Mouse (Mus musculus): ENCODE measurements around the gene Vtn.

The Vtn gene

DNA sequence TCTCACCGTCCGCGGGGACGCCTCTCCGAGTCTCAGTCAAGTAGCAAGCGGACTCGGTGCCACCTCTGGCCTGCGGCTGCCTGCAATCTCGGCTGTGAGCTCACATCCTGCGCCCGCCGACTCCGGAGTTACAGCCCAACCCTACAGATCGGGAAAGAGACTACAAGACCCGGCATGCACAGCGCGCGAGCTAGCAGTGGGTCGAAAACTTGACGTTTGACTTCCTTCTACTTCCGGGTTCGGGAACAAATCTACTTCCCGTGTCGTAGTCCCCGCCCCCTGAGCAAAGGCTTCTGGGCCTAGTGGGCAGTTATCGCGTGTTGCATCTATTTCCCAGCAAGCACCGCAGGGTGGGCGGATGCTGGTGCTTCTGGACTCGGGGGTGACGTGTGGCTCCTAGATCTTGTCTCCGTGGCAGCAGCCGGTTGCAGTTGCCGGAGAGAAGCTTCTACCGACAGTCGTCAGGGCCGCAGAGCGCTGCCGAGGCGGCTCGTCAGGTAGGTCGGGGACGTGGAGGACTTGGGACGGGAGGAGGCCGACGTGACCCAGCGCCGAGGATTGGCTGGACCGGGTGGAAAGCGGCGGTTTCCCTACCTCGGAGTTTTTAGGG is 37.3 kb downstream of the Vtn start, which contains the start of the genes Tnfaip1 and Ift20:
TSS of gene Tnfaip1 (minus strand) at position 253 of the 610 bp plus-strand sequence.
TSS of gene Ift20 (plus strand) at position 282 of the 610 bp plus-strand sequence.
- peak; percentile 99 for DNase-seq

GRCm38 (mm10) chr11:78536690-78537084 is 37.8 kb downstream of the Vtn start:
- no peak for DNase-seq

- no peak for DNase-seq
Observed at GRCm38 (mm10) chr11:78540358-78540757, 41.5 kb downstream of the Vtn start.

DNA sequence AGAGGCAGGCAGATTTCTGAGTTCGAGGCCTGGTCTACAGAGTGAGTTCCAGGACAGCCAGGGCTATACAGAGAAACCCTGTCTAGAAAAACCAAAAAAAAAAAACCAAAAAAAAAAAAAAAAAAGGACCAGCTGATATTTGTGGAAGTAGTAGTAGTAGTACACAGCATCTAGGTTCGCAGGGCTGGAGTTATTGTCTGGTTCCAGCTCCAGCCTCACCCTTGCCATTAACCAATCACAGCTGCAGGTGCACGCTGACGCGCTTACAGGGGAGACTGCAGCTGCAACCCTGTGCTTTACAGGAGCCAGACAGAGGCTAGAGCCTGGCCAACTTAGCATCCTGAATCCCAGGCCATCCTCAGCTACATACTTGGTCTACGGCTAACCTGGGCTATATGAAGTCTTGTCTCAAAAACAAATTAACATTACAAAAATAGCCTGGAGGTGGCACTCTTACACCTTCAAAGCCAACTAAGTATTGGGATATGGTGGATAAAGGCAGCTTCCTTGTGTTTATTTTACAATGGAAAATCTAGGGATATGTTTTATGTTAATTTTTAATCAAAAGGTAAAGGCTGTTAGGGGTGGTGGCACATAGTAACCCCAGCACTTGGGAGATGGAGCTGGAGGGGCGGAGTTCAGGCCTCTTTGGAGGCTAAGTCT is 45.7 kb downstream of the Vtn start:
- DNase-seq = no peak

- DNase-seq = no peak
Observed at GRCm38 (mm10) chr11:78545181-78545580, 46.3 kb downstream of the Vtn start.

DNA sequence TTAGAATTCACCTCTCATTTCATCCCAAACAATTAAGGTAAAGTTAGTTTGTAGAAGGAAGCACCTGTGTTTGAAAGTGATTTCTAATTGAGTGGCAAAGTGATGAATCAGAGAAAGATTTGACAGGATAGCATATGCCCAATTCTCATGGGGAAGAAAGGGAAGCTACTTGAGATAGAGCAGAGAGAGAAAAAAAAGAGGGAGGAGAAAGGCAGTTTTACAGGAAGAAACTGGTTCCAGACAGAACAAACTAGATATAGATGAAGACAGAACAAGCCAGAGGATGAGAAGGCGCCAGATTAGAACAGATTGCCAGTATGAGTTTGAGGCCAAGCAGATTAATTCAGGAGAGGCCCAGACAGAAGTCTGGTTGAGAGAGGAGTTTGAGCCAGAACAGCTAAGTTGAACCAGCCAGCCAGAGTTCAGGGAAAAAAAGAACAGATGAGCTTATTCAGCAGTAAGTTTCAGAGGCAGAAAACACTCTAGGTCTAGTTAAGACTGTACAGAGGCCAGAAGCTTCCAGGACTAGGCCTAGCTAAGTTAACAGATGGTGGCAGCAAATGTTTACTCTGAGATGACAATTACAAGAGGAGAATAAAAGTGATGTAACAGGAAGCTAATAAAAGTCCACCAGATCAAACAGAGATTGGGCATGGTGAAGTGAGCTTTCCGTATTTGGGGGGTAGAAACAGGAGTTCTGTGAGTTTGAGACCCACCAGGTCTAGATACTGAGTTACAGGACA is 49.0 kb downstream of the Vtn start:
- DNase-seq = no peak

DNA sequence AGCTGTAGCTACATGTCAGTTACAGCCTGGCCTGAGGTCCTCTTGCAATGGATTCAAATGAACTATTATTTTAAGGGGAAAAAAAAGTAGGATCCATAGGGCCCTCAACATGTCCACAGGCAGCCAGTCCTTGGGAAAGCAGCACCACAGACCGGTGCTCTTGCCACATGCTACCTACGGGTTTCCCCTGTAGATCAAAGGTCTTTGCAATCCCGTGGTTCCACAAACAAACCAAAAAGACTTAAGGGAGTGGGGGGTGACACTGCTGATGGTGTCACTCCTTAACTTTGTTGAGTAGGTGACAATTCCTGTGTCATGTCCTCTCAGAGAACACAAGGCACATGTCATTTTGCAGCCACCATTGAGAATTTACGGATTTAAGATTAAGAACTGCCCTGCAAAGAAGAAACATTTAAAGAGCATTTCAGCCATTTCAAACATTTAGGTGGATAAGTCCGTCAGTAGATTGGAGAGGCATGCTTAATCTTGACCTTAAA is 50.6 kb downstream of the Vtn start:
- DNase-seq = no peak

DNA sequence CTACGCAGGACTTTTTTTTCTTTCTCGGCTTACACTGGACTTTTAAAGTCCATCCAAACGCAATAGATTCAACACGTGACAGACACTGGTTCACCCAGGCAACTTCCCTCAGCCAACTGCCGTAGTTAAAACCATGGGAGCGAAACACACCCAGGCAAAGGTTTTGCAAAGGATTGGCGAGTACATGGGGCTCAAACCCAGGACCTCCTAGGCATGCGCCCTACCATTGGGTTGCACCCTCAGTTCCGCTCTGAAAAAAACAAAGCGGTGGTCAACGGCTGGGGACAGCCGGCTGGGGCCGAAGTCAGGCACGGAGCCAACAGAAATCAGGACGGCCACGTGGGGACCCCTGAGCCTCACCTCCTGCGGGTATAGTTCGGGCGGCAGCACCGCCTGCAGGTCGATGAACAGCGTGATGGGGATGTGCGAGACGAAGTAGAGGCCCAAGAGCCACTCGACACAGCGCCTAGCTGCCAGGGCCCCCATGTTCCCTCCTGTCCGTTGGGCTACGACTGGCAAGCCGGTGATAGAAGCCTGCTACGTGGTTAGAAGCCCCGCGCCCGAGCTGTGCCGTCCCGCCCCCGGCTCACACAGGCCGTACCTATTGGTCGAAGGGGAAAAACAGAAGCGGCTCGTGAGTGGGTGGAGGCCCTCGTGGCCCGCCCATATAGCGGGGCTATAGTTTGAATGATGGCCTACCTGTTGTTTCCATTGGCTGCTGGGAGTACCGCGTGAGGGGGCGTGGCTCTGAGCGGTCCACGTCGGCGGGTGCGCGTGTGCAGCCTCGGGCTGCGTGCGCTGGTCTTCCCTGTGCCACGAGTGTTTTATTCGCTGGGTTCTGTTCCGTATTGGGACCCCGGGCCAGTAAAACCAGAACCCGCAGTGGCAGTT is 51.5 kb downstream of the Vtn start, which contains the start of gene Tmem97:
TSS of gene Tmem97 (minus strand) at position 610 of the 891 bp plus-strand sequence.
- peak; percentile 98 for DNase-seq

GRCm38 (mm10) chr11:78551059-78551398 is 52.1 kb downstream of the Vtn start:
- no peak for DNase-seq
